Comparison of ENCODE assay signal across 14 mouse cellular contexts in the genomic region with DNA sequence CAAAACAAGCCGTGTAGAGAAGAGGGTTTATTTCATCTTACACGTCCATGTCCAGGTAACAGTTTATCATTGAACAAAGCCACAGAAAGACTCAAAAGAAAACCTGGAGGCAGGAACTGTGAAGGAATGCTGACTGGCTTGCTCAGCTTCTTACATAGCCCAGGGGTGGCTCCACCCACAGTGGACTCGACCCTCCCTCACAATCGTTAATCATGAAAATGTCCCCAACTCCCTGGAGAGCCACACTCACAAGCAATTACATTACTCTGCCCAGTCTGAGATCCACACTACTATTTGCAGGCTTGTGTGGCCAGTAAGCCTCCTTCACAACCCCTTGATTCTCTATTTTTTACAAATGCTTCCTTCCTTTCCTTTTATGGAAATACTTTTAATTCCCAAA. TPM values are rescaled to one million over a fixed set of nuclear protein-coding genes. Genes with fewer than 3 reads are reported as not detected.
A peak's percentile ranks its signal among the peaks of the same experiment; 100 is the strongest.
DNase-seq lines count a peak whose midpoint lies in the region; ATAC-seq and TF ChIP-seq lines count a peak whose summit lies in the region.
"Had no signal": no experiment of that assay in that cellular context is flagged by ENCODE, and none has a peak within 500 bp of the region (broad histone marks: within the 10 kb centered on the region; RNA-seq: fewer than 3 reads in every experiment).

No protein-coding gene starts in this region.

- no peaks in the 10 kb centered on the region for H3K27me3 ChIP-seq in hindbrain, postnatal 0 days (ENCODE audit: insufficient read depth, low read length)
- no peaks in the 10 kb centered on the region for H3K27me3 ChIP-seq in neural tube, embryonic 13.5 days
- no peaks in the 10 kb centered on the region for H3K27me3 ChIP-seq in liver, embryonic 12.5 days (replicated peaks)

- H3K4me2 ChIP-seq in hindbrain, postnatal 0 days (ENCODE audit: low read depth, low read length): no peak overlapping the region
- no peak overlapping the region for H3K4me2 ChIP-seq in neural tube, embryonic 13.5 days
- no peak overlapping the region for H3K4me2 ChIP-seq in liver, embryonic 12.5 days

- no peaks in the 10 kb centered on the region for H3K9me3 ChIP-seq in hindbrain, postnatal 0 days (ENCODE audit: low read length)
- no peaks in the 10 kb centered on the region for H3K9me3 ChIP-seq in neural tube, embryonic 13.5 days
- H3K9me3 ChIP-seq in liver, embryonic 12.5 days (replicated peaks): no peaks in the 10 kb centered on the region

- TF ChIP-seq CTCF in hindbrain, postnatal 0 days (IDR thresholded peaks at IDR 0.05; ENCODE audit: low read depth): no peak

- peak; percentile 17 for DNase-seq in kidney, postnatal 14 days
- no peak for DNase-seq in kidney, adult 8-10 months
- peak; percentile 79 for DNase-seq in embryo, embryonic 10.5 days (ENCODE audit: low spot score)
- no peak for DNase-seq in hindbrain, postnatal 0 days (ENCODE audit: low spot score)
- no peak for DNase-seq in urinary bladder, postnatal 14 days (ENCODE audit: low spot score)
- DNase-seq: cerebellum, adult 18-20 months; lung, postnatal 4 days; midbrain, embryonic 14.5 days; right cerebral cortex, postnatal 14 days; thymus, adult 18-20 months had no signal

- no peaks in the 10 kb centered on the region for H3K4me1 ChIP-seq in hindbrain, postnatal 0 days (ENCODE audit: insufficient read depth, low read length)
- peaks cover 3% of the 10 kb centered on the region; the same call in 1 of the 2 replicates for H3K4me1 ChIP-seq in neural tube, embryonic 13.5 days (replicated peaks)
- H3K4me1 ChIP-seq in liver, embryonic 12.5 days: peaks cover 33% of the 10 kb centered on the region

- no peaks in the 10 kb centered on the region for H3K36me3 ChIP-seq in hindbrain, postnatal 0 days (ENCODE audit: insufficient read depth, low read length)
- no peaks in the 10 kb centered on the region for H3K36me3 ChIP-seq in neural tube, embryonic 13.5 days
- no peaks in the 10 kb centered on the region for H3K36me3 ChIP-seq in liver, embryonic 12.5 days

- 0 out of 2 replicates have a peak, but pooled peaks have one; percentile 29 for ATAC-seq in hindbrain, postnatal 0 days
- ATAC-seq in neural tube, embryonic 13.5 days (ENCODE audit: low read depth): peak; percentile 56; the same call in 1 of the 2 replicates
- ATAC-seq in liver, embryonic 12.5 days: no peak
- ATAC-seq: intestine, postnatal 0 days had no signal

- 44% methylated on average over 4 of the region's 4 CpGs for WGBS in hindbrain, postnatal 0 days
- 21% methylated on average over 4 of the region's 4 CpGs for whole genome bisulfite sequencing in neural tube, embryonic 13.5 days
- WGBS in liver, embryonic 12.5 days (ENCODE audit: insufficient replicate concordance): 41% methylated on average over 4 of the region's 4 CpGs

- H3K27ac ChIP-seq in hindbrain, postnatal 0 days: no peak overlapping the region
- no peak overlapping the region for H3K27ac ChIP-seq in neural tube, embryonic 13.5 days (replicated peaks)
- H3K27ac ChIP-seq in liver, embryonic 12.5 days: no peak overlapping the region

- no peak overlapping the region for H3K9ac ChIP-seq in hindbrain, postnatal 0 days (replicated peaks; ENCODE audit: low read length)
- no peak overlapping the region for H3K9ac ChIP-seq in neural tube, embryonic 13.5 days
- no peak overlapping the region for H3K9ac ChIP-seq in liver, embryonic 12.5 days

- no peak overlapping the region for H3K4me3 ChIP-seq in hindbrain, postnatal 0 days (ENCODE audit: low read length)
- H3K4me3 ChIP-seq in neural tube, embryonic 13.5 days: no peak overlapping the region
- no peak overlapping the region for H3K4me3 ChIP-seq in liver, embryonic 12.5 days

RNA-seq across cellular contexts. Expression of a gene that starts 32.4 kb away (rescaled TPM):
- 7.5 and 8.8 TPM in 2 replicates for total RNA-seq in hindbrain, postnatal 0 days (2014; rRNA removed)
- polyA plus RNA-seq in hindbrain, postnatal 0 days (2015; fragmentation: Nextera tagmentation; extraction: Ambion mirVana): 2.7 and 3.3 TPM in 2 replicates
- polyA plus RNA-seq in neural tube, embryonic 13.5 days (2015; fragmentation: Nextera tagmentation; extraction: Ambion mirVana): 10.3 and 14.6 TPM in 2 replicates
- 0.12 and 0.13 TPM in 2 replicates for polyA plus RNA-seq in liver, embryonic 12.5 days (2016; fragmentation: Nextera tagmentation; extraction: Ambion mirVana)
- total RNA-seq: common myeloid progenitor, adult 5-6 weeks had no signal

RNA-seq across cellular contexts. Expression of a gene that starts 33.1 kb away (rescaled TPM):
- 0.93 and 1.2 TPM in 2 replicates for total RNA-seq in hindbrain, postnatal 0 days (2014; rRNA removed)
- 0.66 and 0.73 TPM in 2 replicates for polyA plus RNA-seq in hindbrain, postnatal 0 days (2015; fragmentation: Nextera tagmentation; extraction: Ambion mirVana)
- polyA plus RNA-seq in neural tube, embryonic 13.5 days (2015; fragmentation: Nextera tagmentation; extraction: Ambion mirVana): 1.9 and 2.1 TPM in 2 replicates
- polyA plus RNA-seq in liver, embryonic 12.5 days (2016; fragmentation: Nextera tagmentation; extraction: Ambion mirVana): 0.89 and 1.3 TPM in 2 replicates

RNA-seq across cellular contexts. Expression of a gene that starts 36.7 kb away (rescaled TPM):
- total RNA-seq in hindbrain, postnatal 0 days (2014; rRNA removed): 9.0 and 11.1 TPM in 2 replicates
- polyA plus RNA-seq in hindbrain, postnatal 0 days (2015; fragmentation: Nextera tagmentation; extraction: Ambion mirVana): 1.6 and 1.8 TPM in 2 replicates
- 2.9 and 3.9 TPM in 2 replicates for polyA plus RNA-seq in neural tube, embryonic 13.5 days (2015; fragmentation: Nextera tagmentation; extraction: Ambion mirVana)
- 2.1 and 2.4 TPM in 2 replicates for polyA plus RNA-seq in liver, embryonic 12.5 days (2016; fragmentation: Nextera tagmentation; extraction: Ambion mirVana)

RNA-seq across cellular contexts. Expression of a gene that starts 41.0 kb away (rescaled TPM):
- total RNA-seq in hindbrain, postnatal 0 days (2014; rRNA removed): 45.5 and 63.8 TPM in 2 replicates
- polyA plus RNA-seq in hindbrain, postnatal 0 days (2015; fragmentation: Nextera tagmentation; extraction: Ambion mirVana): 176 and 181 TPM in 2 replicates
- polyA plus RNA-seq in neural tube, embryonic 13.5 days (2015; fragmentation: Nextera tagmentation; extraction: Ambion mirVana): 137 and 154 TPM in 2 replicates
- polyA plus RNA-seq in liver, embryonic 12.5 days (2016; fragmentation: Nextera tagmentation; extraction: Ambion mirVana): 83.0 and 84.9 TPM in 2 replicates

RNA-seq across cellular contexts. Expression of a gene that starts 41.2 kb away (rescaled TPM):
- total RNA-seq in hindbrain, postnatal 0 days (2014; rRNA removed): 41.1 and 46.1 TPM in 2 replicates
- polyA plus RNA-seq in hindbrain, postnatal 0 days (2015; fragmentation: Nextera tagmentation; extraction: Ambion mirVana): 600 and 645 TPM in 2 replicates
- polyA plus RNA-seq in neural tube, embryonic 13.5 days (2015; fragmentation: Nextera tagmentation; extraction: Ambion mirVana): 752 and 755 TPM in 2 replicates
- polyA plus RNA-seq in liver, embryonic 12.5 days (2016; fragmentation: Nextera tagmentation; extraction: Ambion mirVana): 995 and 1,050 TPM in 2 replicates

Comparison
In these comparisons a context has a peak if more than half of its experiments do, and no peak if none do; other contexts are left out.
1. DNase-seq: peak in kidney, postnatal 14 days (single experiment) and embryo, embryonic 10.5 days (single experiment); none in kidney, adult 8-10 months (0 of 2), hindbrain, postnatal 0 days (single experiment) and urinary bladder, postnatal 14 days (single experiment).